Mouse (Mus musculus) heart, adult 18-20 months (tissue): Measurements from ENCODE around the gene Lpin2. TPM values are rescaled to one million over a fixed set of nuclear protein-coding genes. Genes with fewer than 3 reads are reported as not detected.

ENCODE experiments used
- DNase-seq, 2 experiments: peaks; one replicate each; pipeline ENCODE4 v3.0.0; 2021 to 2022; ENCODE audit warnings: mixed read lengths in 1 of 2
- total RNA-seq, 2 experiments: library from RNA; stranded (reverse); gene quantifications; 2 replicates each; pipeline ENCODE4 v1.2.3; 2021

Lpin2 gene
- total RNA-seq, 2 experiments from 2014 or later = 14.6 to 19.1 TPM

GRCm38 (mm10) chr17:71265336-71266051 lies 83.1 kb downstream of the Lpin2 start:
- DNase-seq = no peak

DNA sequence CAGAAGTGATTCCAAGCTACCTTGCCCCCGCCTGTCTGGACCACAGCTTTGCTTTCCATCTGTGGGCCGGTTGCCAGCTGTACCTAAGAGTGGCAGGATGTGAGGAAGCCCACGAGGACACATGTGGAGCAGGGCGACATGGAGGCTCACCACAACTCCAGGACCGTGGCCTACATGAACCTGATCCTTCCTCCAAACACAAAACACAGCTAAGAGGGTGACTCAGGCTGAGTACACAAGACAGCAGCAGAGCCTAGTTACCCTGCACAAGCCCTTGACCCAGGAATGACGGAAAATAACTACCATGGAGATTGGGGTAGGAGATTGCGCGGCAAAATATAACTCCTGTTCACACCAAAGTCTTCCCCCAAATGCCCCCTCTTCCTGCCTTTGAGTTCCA lies 85.0 kb downstream of the Lpin2 start:
- no peak for DNase-seq

DNA sequence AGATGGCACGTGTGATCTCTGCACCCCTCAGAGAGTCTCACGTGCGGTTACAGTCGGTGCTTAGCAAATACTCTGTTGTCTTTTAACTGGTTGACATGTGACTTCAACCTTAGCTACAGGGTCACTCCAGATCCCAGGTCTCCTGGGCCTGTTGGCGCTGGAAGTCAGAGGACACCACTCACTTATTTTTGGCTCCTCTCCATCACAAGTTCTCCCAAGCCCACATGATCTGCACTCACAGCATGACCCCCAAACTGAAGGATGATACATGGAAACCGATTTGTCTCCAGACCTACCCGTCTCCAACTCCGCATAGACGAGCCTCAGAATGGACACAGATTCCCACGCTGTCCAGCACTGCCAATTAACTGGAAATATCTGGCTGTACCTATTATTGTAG lies 85.8 kb downstream of the Lpin2 start:
- peak in 1 of 2 experiments; percentile 42 for DNase-seq

DNA sequence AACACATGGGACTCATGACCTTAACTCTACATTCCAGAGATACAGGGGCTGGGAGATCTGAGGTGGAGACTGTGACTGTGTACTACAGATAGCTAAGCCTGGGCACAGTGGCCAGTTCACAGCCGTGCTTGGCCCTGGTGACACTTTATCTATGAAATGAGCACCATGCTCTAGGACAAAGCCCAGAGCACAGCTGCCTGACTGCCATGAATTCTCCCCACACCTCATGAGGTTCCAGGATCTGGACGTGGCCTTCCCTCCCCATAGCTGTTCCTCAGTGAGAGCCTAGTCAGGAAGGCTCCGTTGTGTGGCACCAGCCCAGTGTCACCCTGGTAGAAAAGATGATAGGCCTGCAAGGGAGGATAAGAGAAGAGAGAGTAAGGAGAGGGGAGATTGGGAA lies 86.2 kb downstream of the Lpin2 start:
- peak; percentile 59 to 82 for DNase-seq

GRCm38 (mm10) chr17:71273901-71274300 lies 91.5 kb downstream of the Lpin2 start:
- no peak for DNase-seq

- DNase-seq = peak; percentile 45 to 54
Observed at GRCm38 (mm10) chr17:71276771-71277170, 94.4 kb downstream of the Lpin2 start.

DNA sequence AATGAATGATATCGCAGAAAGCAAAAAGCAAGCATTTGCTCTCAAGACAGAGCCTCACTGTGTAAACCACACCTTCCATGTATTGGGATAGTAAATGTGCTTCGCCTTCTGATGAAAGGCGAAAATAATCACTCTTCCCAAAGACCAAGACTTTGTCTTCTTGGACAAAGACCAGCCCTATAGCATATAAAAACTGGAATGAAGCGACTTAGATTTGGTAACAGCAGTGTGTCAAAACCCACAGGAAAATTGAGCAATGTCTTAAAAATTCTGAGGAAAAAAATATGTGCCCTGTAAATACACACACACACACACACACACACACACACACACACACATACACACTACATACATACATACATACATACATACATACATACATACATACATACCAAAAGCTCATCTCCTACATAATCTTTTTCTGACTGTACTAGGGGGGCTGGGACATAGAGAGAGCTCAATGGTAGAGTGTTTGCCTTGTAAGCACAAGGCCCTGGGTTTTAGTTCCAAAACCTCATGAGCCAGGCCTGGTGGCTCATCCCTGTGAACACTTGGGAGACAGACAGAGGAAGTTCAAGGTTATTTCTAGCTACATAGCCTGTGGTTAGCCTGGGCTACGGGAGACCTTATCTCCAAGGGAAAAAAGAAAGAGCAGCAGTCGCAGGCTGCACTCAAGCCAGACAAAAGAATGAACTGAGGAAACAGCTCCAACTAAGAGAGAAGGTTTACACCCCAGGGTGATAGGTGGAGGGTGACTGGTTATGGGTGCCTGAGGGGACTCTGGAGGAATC lies 95.5 kb downstream of the Lpin2 start:
- no peak for DNase-seq

GRCm38 (mm10) chr17:71282716-71283115 lies 100.4 kb downstream of the Lpin2 start:
- no peak for DNase-seq

GRCm38 (mm10) chr17:71283237-71283636 lies 100.9 kb downstream of the Lpin2 start:
- peak; percentile 75 to 82 for DNase-seq

DNA sequence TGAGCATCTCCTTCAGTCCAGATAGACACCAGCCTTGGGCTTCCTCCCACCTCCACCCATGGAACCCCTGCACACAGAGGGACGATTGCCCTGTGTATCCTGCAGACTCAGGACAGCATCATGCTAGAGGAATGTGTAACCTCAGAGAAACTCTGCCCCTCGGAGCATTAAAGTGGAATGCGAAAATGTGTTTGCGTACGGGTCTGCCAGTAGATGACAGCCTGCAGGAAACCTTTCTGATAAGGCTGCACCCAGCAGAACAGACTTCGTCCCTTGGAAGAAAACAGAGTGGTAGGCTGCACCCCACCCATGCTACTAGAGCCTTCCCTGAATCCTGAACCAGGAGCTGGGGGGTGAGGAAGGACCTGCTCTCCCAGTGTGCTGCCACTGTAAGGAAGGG lies 102.5 kb downstream of the Lpin2 start:
- DNase-seq = peak in 1 of 2 experiments; percentile 43

GRCm38 (mm10) chr17:71285929-71286328 lies 103.6 kb downstream of the Lpin2 start:
- peak; percentile 83 to 87 for DNase-seq

DNA sequence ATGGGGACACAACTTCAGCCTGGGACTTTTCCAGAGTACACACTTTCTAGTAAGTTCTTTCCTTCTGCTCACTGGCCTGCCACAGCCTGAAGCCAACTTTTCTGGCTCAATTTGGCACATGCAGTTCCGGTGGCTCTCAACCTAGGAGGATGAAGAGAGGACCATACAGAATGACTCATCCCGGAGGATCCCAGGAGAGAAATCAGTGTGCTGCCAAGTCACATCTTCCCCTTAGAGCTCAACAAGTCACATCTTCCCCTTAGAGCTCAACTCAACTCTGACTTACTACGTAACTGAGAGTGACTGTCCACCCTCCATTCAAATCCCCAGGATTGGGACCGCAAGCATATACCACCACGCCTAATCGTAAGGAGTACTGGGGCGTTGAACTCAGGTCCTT lies 105.2 kb downstream of the Lpin2 start:
- DNase-seq = no peak

DNA sequence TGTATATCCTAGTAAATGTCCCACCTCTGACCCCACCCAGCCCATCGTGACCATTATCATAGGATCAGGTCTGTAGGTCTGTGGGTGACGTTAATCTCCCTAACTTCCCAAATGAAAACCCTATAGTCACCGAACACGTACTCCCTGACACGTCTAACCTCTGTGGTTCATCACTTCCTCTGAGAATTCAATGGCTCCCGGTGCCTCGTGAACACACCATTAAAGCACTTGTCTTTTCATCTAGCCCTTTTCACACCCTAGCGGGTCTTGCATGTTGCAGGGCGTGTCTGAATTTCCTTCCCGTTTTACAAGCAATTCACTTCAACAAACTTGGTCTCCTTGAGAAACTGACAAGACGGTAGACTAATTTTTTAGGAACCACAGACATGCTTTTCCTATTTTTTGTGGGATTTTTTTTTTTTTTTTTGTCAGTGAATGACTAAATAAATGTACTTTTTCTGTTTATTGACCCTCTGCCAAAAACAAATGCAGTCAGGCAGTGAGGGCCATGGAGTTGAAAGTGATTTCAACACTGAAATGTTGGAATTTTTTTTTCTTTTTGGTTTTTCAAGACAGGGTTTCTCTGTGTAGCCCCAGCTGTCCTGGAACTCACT lies 105.9 kb downstream of the Lpin2 start:
- DNase-seq = peak in 1 of 2 experiments; percentile 57

GRCm38 (mm10) chr17:71288808-71289548 lies 106.6 kb downstream of the Lpin2 start:
- DNase-seq = no peak

DNA sequence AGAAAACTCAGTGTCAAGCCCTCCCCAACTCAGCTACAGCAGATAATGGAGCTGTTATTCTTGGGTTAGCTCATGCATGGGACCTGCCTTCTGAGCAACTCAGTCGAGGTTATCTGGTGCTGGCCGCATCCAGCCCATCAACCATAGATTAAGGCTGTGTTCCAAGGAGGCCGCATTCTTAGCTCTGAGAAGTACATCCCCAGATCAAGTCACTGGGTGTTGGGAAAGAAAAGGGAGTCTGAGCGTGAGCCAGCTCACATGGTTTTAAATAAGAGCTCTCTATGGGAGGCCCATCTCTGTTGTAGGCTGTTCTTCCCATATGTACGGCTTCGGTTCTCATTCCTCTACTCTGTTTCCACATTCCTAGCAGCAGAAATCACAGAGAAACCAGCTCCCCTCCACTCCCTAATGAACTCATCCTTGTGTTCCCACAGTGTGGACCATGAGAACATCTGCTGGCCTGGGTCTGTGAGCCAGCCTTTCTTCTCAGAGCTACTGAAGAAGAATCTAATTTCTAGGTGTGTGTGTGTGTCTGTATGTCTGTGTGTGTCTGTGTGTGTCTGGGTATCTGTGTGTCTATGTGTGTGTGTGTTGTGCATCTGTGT lies 107.3 kb downstream of the Lpin2 start:
- DNase-seq = no peak

- peak in 1 of 2 experiments; percentile 29 for DNase-seq
Observed at GRCm38 (mm10) chr17:71290486-71291410, 108.4 kb downstream of the Lpin2 start.

DNA sequence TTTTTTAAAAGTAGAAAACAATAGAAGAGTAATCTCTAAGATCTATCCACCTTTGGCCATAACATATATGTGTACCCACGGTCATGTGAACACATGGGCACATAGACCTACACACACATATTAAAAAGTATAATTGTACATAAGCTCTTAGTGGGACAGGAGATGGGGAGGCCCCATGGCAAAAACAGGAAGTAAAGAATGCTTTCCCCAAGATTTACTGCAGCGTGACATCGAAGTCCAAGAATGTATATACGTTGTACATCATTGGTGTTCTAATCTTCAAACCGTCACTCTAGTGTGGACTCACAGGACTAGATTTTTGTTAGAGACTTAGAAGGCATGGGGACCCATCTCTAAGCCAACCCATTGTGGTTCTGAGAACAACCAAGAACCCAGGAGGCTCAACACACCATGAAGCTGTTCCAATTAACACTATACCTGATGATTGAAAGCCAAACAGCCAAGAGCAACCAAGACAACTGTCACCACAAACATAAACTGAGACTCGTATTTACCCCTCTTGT lies 109.6 kb downstream of the Lpin2 start:
- DNase-seq = no peak

DNA sequence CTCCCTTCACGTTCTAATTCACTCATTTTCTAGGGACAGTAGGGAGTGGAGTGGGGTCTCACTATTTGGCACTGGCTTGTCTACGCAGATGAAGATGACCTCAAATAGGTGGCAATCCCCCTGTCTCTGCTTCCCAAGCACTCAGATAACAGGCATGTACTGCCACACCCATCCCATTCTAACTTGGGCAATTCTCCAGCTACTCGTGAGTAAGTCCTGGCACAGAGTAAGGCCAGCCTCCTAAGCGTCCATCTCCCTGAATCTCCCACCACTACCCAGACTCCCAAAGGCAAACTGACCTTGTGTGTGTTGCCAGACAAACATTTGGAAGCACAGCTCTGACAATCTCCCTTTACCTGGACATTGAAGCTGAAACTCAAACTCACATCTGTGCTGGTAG lies 110.5 kb downstream of the Lpin2 start:
- peak; percentile 41 for DNase-seq

GRCm38 (mm10) chr17:71294570-71294969 lies 112.2 kb downstream of the Lpin2 start:
- DNase-seq = no peak
